Comparison of ENCODE assay signal across 10 mouse cellular contexts in the genomic region with DNA sequence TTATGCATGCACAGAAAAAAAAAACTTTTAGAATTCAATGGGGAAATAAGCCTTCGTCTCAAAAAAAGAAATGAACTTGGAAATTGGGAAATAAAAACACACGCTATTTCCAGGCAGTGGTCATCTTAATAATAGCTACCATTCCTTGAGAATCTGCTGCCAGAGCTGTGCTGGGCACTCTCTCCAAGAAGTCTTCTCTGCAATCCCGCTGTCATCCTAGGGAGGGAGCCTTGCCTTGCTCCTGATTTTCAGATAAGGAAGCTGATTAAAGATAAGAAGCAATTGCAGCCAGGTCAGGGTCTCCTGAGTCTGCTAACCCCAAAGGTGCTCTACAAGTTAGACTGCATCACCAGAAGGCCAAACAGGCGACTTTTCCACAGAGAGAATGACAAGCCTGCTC.
A peak's percentile ranks its signal among the peaks of the same experiment; 100 is the strongest.
DNase-seq lines count a peak whose midpoint lies in the region; ATAC-seq and TF ChIP-seq lines count a peak whose summit lies in the region.
"Had no signal": no experiment of that assay in that cellular context is flagged by ENCODE, and none has a peak within 500 bp of the region (broad histone marks: within the 10 kb centered on the region; RNA-seq: fewer than 3 reads in every experiment).

No protein-coding gene starts in this region.

- ATAC-seq in midbrain, embryonic 14.5 days (ENCODE audit: low FRiP score, low TSS enrichment): no peak
- no peak for ATAC-seq in monocyte, adult 5-6 weeks (replicated peaks; ENCODE audit: insufficient number of reproducible peaks, low FRiP score, low TSS enrichment, poor library complexity, severe bottlenecking)

- peak; percentile 54 for DNase-seq in gastrocnemius, adult 2 months
- DNase-seq in gastrocnemius, adult 8-10 months (ENCODE audit: low spot score in 2 of 2): no peak
- peak; percentile 59 for DNase-seq in midbrain, embryonic 14.5 days
- DNase-seq in midbrain, embryonic 10.5 days (ENCODE audit: low spot score): no peak
- DNase-seq in left cerebral cortex, postnatal 14 days (ENCODE audit: low spot score in 2 of 2): peak; percentile 33 to 57
- no peak for DNase-seq in c-Kit-positive CD71-positive TER-119-positive erythroid progenitor cells, embryonic 14.5 days (ENCODE audit: low spot score)
- no peak for DNase-seq in spleen, postnatal 14 days (ENCODE audit: low spot score in 2 of 2)

- no peaks in the 10 kb centered on the region for H3K27me3 ChIP-seq in midbrain, embryonic 14.5 days (ENCODE audit: control insufficient read depth, insufficient read depth, low read length)
- no peaks in the 10 kb centered on the region for H3K27me3 ChIP-seq in midbrain, embryonic 10.5 days (ENCODE audit: low read depth, poor library complexity, severe bottlenecking)

- H3K9me3 ChIP-seq in midbrain, embryonic 14.5 days (ENCODE audit: control insufficient read depth, low read length): no peaks in the 10 kb centered on the region
- no peaks in the 10 kb centered on the region for H3K9me3 ChIP-seq in midbrain, embryonic 10.5 days (replicated peaks)

- H3K4me1 ChIP-seq in midbrain, embryonic 14.5 days (ENCODE audit: control insufficient read depth, insufficient read depth, low read length): peaks cover 6% of the 10 kb centered on the region
- H3K4me1 ChIP-seq in midbrain, embryonic 10.5 days: no peaks in the 10 kb centered on the region

- no peak overlapping the region for H3K4me3 ChIP-seq in gastrocnemius, adult 2 months
- no peak overlapping the region for H3K4me3 ChIP-seq in midbrain, embryonic 14.5 days (replicated peaks; ENCODE audit: low read depth, low read length)
- H3K4me3 ChIP-seq in midbrain, embryonic 10.5 days: no peak overlapping the region

- TF ChIP-seq CTCF in gastrocnemius, adult 2 months (IDR thresholded peaks at IDR 0.05): peak; percentile 65

- no peaks in the 10 kb centered on the region for H3K36me3 ChIP-seq in midbrain, embryonic 14.5 days (ENCODE audit: control insufficient read depth, insufficient read depth, low read length)
- no peaks in the 10 kb centered on the region for H3K36me3 ChIP-seq in midbrain, embryonic 10.5 days
- H3K36me3 ChIP-seq: G1E had no signal

- intact Hi-C loops in gastrocnemius, adult 2 months (cut with DNase I): loop anchor here (10.0 kb wide), 1 partner anchor 217 kb away; no protein-coding TSS in a partner anchor
- intact Hi-C loops in left cerebral cortex, postnatal 14 days (cut with DNase I): no loop called here

- H3K27ac ChIP-seq in gastrocnemius, adult 2 months: peak overlapping the region; percentile 46; the same call in 1 of the 2 replicates
- no peak overlapping the region for H3K27ac ChIP-seq in midbrain, embryonic 14.5 days (replicated peaks; ENCODE audit: low read depth, low read length)
- no peak overlapping the region for H3K27ac ChIP-seq in midbrain, embryonic 10.5 days (replicated peaks)
- H3K27ac ChIP-seq: macrophage had no signal

- H3K4me2 ChIP-seq in midbrain, embryonic 14.5 days (ENCODE audit: low read length): no peak overlapping the region

- WGBS in midbrain, embryonic 14.5 days: 45% methylated on average over 4 of the region's 4 CpGs
- 52% methylated on average over 4 of the region's 4 CpGs for WGBS in midbrain, embryonic 10.5 days

- no peak overlapping the region for H3K9ac ChIP-seq in midbrain, embryonic 14.5 days (replicated peaks; ENCODE audit: low read length)

Comparison
In these comparisons a context has a peak if more than half of its experiments do, and no peak if none do; other contexts are left out.
1. DNase-seq: peak in gastrocnemius, adult 2 months (single experiment), midbrain, embryonic 14.5 days (single experiment) and left cerebral cortex, postnatal 14 days (2 of 2); none in gastrocnemius, adult 8-10 months (0 of 2), midbrain, embryonic 10.5 days (single experiment), c-Kit-positive CD71-positive TER-119-positive erythroid progenitor cells, embryonic 14.5 days (single experiment) and spleen, postnatal 14 days (0 of 2).